Mouse (Mus musculus) kidney, embryonic 14.5 days (tissue): ENCODE data around the gene Pank1. TPM values are rescaled to one million over a fixed set of nuclear protein-coding genes. Genes with fewer than 3 reads are reported as not detected.

Source experiments
- ATAC-seq: fragments of 200-750 bp; cut with Nextera tagmentation; 2 replicates; pipeline ENCODE4 v1.8.0; 2017; ENCODE audit warnings: moderate number of reproducible peaks, mild to moderate bottlenecking, moderate TSS enrichment, moderate library complexity; ENCODE audit not compliant: low FRiP score, low TSS enrichment
- H3K27ac ChIP-seq: fragments of 300-500 bp; sonication (generic); 2 replicates; pipeline ENCODE4 v1.5.1; 2014; ENCODE audit warnings: low read depth, mild to moderate bottlenecking, low read length, moderate library complexity, mixed read lengths
- H3K27me3 ChIP-seq: fragments of 300-500 bp; sonication (generic); 2 replicates; pipeline ENCODE4 v1.6.1; 2014; ENCODE audit warnings: mild to moderate bottlenecking, low read length; ENCODE audit not compliant: control insufficient read depth, insufficient read depth
- H3K36me3 ChIP-seq: fragments of 300-500 bp; sonication (generic); 2 replicates; pipeline ENCODE4 v1.6.1; 2014; ENCODE audit warnings: low read length, mixed read lengths; ENCODE audit not compliant: control insufficient read depth, insufficient read depth
- H3K4me1 ChIP-seq: fragments of 300-500 bp; sonication (generic); 2 replicates; pipeline ENCODE4 v1.6.1; 2014; ENCODE audit warnings: low read length, mixed read lengths; ENCODE audit not compliant: control insufficient read depth, insufficient read depth
- H3K4me2 ChIP-seq: fragments of 300-500 bp; sonication (generic); replicated peaks from 2 replicates; pipeline ENCODE4 v1.6.1; 2014; ENCODE audit warnings: low read depth, mild to moderate bottlenecking, low read length
- H3K4me3 ChIP-seq: fragments of 300-500 bp; sonication (generic); 2 replicates; pipeline ENCODE4 v1.5.1; 2014; ENCODE audit warnings: mild to moderate bottlenecking, low read length
- H3K9ac ChIP-seq: fragments of 300-500 bp; sonication (generic); 2 replicates; pipeline ENCODE4 v1.6.1; 2014; ENCODE audit warnings: low read depth, mild to moderate bottlenecking, low read length, moderate library complexity
- H3K9me3 ChIP-seq: fragments of 300-500 bp; sonication (generic); 2 replicates; pipeline ENCODE4 v1.6.1; 2016; ENCODE audit warnings: low read length; ENCODE audit not compliant: control insufficient read depth
- WGBS: fragments of 180-500 bp; shearing (Covaris S2); extraction: QIAGEN DNeasy Blood & Tissue Kit; methylation state at CpG from one replicate; pipeline ENCODE4 v1.1.7; 2014; 5-methylcytosine and 5-hydroxymethylcytosine counted together
- polyA plus RNA-seq: library from polyadenylated mRNA; unstranded; fragments of >200 nt; fragmentation: Nextera tagmentation; extraction: Ambion mirVana; gene quantifications from 2 replicates; pipeline ENCODE4 v1.2.1, GENCODE M21; 2014

Pank1 gene
- polyA plus RNA-seq, 1 experiment from 2014 or later, result 10.7 TPM

DNA sequence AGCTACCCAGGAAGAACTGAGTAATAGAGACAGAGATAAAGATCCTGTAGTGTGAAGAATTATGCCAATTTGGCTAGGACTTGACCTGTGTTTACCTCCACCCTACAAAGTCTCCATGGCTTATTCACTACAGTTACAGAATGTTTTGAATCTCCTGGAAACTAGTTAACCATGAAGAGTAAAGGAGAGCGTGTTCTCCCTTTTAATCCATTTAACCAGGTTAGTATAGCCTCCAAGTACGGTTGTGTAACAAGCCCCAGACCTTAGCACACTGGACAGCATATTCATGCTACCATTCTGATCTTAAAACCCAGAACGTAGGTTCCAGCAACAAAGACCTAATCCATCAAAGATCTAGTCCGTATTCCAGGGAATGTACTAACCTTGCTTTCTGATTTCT lies 75.9 kb downstream of the Pank1 start:
- WGBS, result 89% methylated on average over 4 of the region's 4 CpGs
- Histone ChIP-seq H3K4me2 (no peak overlapping the region), H3K9me3 (no peaks in the 10 kb centered on the region), H3K27me3 (no peaks in the 10 kb centered on the region), H3K4me3 (no peak overlapping the region), H3K4me1 (no peaks in the 10 kb centered on the region), H3K27ac (no peak overlapping the region), H3K9ac (no peak overlapping the region), H3K36me3 (no peaks in the 10 kb centered on the region)
- no peak for ATAC-seq

DNA sequence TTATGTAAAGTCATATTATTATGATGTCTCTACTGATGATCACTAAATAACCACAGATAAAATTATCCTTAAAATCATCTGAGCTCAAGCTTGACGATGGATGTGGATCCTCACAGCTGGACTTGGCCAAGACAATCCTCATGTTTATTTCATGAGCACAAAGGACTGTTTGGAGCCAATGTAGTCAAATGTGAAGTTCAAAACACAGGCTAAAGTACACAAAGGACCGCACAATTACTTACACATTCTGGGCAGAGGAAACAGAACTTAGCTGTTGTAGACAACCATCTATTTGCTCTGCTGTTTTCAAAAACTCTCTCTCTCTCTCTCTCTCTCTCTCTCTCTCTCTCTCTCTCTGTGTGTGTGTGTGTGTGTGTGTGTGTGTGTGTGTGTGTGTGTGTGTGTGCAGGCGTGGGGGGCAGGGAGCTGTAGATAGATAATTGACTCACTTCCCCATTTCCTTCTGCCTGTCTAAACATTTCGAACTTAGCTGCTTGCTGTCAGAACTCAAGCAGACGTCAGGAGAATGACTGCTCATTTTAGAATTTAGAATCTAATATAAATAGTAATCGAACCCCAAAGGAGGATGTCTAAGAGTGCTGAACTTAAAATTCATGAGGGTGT lies 79.5 kb downstream of the Pank1 start:
- Histone ChIP-seq H3K27me3 (no peaks in the 10 kb centered on the region), H3K9ac (no peak overlapping the region), H3K36me3 (no peaks in the 10 kb centered on the region), H3K4me2 (no peak overlapping the region), H3K4me3 (no peak overlapping the region), H3K27ac (no peak overlapping the region), H3K4me1 (no peaks in the 10 kb centered on the region), H3K9me3 (no peaks in the 10 kb centered on the region)
- WGBS, result 57% methylated on average over 6 of the region's 6 CpGs
- ATAC-seq, result no peak

DNA sequence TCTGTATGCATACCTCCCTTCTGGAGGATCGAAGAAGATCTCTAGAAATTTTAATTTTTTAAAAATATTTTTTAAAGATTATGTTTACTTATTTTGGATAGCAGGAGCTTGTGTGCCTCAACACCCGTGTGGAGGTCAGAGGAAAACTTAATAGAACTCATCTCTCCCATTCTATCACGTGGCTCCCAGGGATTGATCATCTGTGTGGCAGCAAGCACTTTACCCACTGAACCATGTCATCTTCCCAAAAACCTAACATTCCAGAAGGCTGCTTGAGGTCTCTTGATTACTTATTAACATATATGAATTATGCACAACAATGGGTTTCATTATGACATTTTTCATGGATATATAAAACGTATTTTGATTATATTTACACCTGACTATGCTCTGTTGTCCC lies 82.9 kb downstream of the Pank1 start:
- no peaks in the 10 kb centered on the region for H3K9me3 ChIP-seq
- no peak overlapping the region for H3K4me3 ChIP-seq
- H3K27ac ChIP-seq, result no peak overlapping the region
- no peaks in the 10 kb centered on the region for H3K27me3 ChIP-seq
- H3K4me2 ChIP-seq, result no peak overlapping the region
- no peaks in the 10 kb centered on the region for H3K4me1 ChIP-seq
- no peak overlapping the region for H3K9ac ChIP-seq
- no peak for ATAC-seq
- no peaks in the 10 kb centered on the region for H3K36me3 ChIP-seq
- WGBS, result 76% methylated on average over 4 of the region's 4 CpGs

DNA sequence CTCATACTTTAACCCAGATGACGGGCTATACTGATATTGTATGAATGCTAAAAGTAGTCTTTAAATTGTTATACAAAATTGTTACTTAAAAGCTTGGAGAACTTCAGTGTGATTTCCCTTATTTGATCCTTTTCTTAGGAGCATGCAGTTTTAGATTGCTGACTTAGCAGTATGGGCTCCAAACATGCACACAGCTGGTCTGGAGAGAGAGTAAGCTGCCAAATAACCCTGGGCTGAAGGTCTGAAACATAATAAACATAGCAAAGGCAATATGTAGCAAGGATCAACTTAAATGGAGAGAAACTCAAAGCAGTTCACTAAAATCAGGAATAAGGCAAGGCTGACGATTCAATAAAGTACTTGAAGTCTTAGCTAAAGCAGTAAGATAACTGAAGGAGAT lies 96.8 kb downstream of the Pank1 start:
- no peak for ATAC-seq
- Histone ChIP-seq H3K27me3 (no peaks in the 10 kb centered on the region), H3K27ac (no peak overlapping the region), H3K4me1 (no peaks in the 10 kb centered on the region), H3K4me2 (no peak overlapping the region), H3K4me3 (no peak overlapping the region), H3K9me3 (no peaks in the 10 kb centered on the region), H3K9ac (no peak overlapping the region), H3K36me3 (no peaks in the 10 kb centered on the region)
- WGBS, result 93% methylated on average over 2 of the region's 2 CpGs

DNA sequence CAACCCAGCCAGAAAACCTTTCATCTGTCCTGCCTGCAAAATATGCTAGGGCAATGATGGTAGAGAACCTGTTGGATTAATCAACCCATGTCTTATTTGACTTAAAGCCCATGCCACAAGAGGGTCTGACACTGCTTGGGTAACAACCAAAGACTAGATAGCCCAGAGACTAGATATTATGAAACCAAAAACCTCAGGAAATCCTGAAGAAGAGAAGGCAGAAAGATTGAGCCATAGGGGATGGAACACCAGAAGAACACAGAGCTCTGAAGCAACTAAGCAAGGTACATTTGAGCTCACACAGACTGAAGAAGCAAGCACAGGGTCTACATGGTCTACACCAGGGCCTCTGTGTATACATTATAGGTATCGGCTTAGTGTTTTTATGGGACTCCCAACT lies 100.3 kb downstream of the Pank1 start:
- Histone ChIP-seq H3K9ac (no peak overlapping the region), H3K9me3 (no peaks in the 10 kb centered on the region), H3K27me3 (no peaks in the 10 kb centered on the region), H3K4me3 (no peak overlapping the region), H3K36me3 (no peaks in the 10 kb centered on the region), H3K27ac (no peak overlapping the region), H3K4me2 (no peak overlapping the region), H3K4me1 (no peaks in the 10 kb centered on the region)
- 90% methylated on average over 1 of the region's 1 CpGs for WGBS
- ATAC-seq, result no peak

DNA sequence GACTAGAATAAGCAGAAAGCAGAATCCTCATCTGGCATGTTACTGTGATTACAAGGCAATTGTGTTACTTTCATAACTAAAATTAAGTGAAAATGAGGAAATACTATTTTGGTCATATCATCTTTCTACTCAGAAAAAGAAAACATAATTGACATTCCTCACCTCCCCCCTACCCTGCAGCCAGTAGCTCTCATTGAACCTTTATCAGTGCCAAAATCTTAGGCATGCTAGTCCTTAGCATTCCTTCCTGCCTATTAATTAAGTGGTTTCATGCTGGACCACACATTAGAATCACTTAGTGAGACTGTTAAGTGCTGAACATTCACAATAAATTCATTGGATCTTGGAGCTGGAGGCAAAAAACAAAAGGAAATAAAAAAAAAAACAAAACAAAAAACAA lies 101.2 kb downstream of the Pank1 start:
- Histone ChIP-seq H3K4me1 (no peaks in the 10 kb centered on the region), H3K4me2 (no peak overlapping the region), H3K4me3 (no peak overlapping the region), H3K36me3 (no peaks in the 10 kb centered on the region), H3K9me3 (no peaks in the 10 kb centered on the region), H3K27me3 (no peaks in the 10 kb centered on the region), H3K9ac (no peak overlapping the region), H3K27ac (no peak overlapping the region)
- ATAC-seq, result no peak

DNA sequence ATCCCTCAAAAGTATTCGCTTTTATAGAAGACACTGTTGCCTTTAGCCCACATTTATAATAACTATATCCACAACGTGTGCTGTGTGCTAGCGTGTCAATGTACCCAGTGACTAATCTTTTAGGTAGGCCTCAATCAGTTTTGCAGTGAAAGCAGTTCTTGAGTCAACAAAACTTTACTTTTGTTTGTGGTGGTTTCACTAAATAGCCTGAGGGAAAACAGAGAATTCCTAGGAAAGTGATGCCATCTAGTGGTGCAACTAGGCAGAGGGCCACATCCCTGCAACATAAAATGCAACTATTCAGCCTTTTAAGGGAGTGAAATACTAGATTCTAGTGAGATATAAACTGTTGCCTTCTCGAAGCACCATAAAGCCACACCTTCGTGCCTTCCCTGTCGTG lies 106.5 kb downstream of the Pank1 start:
- Histone ChIP-seq H3K4me1 (no peaks in the 10 kb centered on the region), H3K4me3 (no peak overlapping the region), H3K27me3 (no peaks in the 10 kb centered on the region), H3K9me3 (no peaks in the 10 kb centered on the region), H3K4me2 (no peak overlapping the region), H3K27ac (no peak overlapping the region), H3K9ac (no peak overlapping the region), H3K36me3 (no peaks in the 10 kb centered on the region)
- WGBS, result 20% methylated on average over 6 of the region's 6 CpGs
- ATAC-seq, result no peak

DNA sequence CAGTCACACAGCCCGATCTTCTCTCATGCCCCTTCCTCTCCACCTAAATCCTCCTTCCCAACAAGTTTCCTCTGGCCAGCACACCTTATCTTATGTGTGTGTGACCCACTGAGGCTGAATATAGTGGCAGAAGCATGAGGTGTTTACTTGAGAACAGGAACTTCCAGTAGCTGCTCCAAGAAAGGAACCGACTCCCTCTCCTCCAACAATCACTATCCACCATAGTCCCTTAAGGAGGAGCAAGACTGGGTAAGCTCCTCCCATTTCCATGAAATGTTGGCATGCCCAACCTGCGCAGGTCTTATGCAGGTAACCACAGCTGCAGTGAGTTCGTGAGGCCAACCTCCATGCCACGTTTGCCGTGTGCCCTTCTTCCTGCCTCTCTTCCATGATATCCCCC lies 108.5 kb downstream of the Pank1 start:
- H3K4me2 ChIP-seq, result no peak overlapping the region
- ATAC-seq, result no peak
- H3K9ac ChIP-seq, result no peak overlapping the region
- no peak overlapping the region for H3K4me3 ChIP-seq
- no peaks in the 10 kb centered on the region for H3K9me3 ChIP-seq
- H3K36me3 ChIP-seq, result no peaks in the 10 kb centered on the region
- H3K27me3 ChIP-seq, result no peaks in the 10 kb centered on the region
- H3K4me1 ChIP-seq, result no peaks in the 10 kb centered on the region
- 88% methylated on average over 6 of the region's 6 CpGs for WGBS
- H3K27ac ChIP-seq, result no peak overlapping the region

DNA sequence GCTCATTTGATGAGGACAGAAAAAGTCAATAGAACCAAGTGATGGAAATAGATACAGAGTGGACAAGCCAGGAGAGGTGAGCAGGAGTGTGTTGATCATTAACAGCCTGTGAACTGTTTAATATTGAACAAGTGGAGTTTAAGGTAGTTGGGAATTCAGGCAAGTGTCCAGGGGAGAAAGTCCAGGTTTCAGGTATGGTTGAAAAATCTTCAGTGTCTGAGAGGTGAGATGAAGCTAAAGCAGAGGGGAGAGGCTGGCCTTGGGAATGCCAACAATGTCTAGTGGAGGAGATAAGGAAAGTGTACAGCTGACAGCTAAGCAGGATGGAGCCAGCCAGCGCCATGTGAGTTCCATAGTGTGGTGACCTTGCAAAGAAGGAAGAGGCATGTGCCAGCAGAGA lies 120.5 kb downstream of the Pank1 start:
- no peak overlapping the region for H3K9ac ChIP-seq
- H3K36me3 ChIP-seq, result no peaks in the 10 kb centered on the region
- WGBS, result 95% methylated on average over 1 of the region's 1 CpGs
- H3K4me3 ChIP-seq, result no peak overlapping the region
- H3K4me2 ChIP-seq, result no peak overlapping the region
- ATAC-seq, result no peak
- no peaks in the 10 kb centered on the region for H3K27me3 ChIP-seq
- no peak overlapping the region for H3K27ac ChIP-seq
- no peaks in the 10 kb centered on the region for H3K9me3 ChIP-seq
- no peaks in the 10 kb centered on the region for H3K4me1 ChIP-seq
